Comparison of ENCODE assay signal across 10 mouse cellular contexts in the genomic region with DNA sequence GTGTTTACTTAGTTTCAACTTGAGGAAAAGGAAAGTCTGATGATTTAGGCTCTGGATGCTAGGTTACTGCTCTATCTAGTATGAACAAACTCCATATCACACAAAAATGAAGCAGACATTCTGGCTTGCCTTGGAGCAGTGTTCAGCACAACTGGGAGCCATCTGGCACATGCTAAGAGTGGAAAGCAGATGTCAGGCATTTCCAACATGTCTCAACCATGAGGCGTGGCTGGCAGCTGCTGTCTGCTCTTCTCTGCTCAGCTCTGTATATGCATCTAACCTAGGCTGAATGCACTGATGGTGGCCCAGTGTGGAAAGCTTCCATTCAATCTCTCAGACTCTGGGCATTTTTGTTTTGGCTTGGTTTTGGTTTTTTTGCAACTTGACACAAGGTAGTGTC.
DNase-seq lines count a peak whose midpoint lies in the region; TF ChIP-seq lines count a peak whose summit lies in the region.
"Had no signal": no experiment of that assay in that cellular context is flagged by ENCODE, and none has a peak within 500 bp of the region (broad histone marks: within the 10 kb centered on the region; RNA-seq: fewer than 3 reads in every experiment).

No protein-coding gene starts in this region.

- no peak for TF ChIP-seq CTCF in left cerebral cortex, adult 2 months (IDR thresholded peaks at IDR 0.05)

- intact Hi-C loops in left cerebral cortex, adult 2 months (cut with DNase I), result no loop called here

- H3K4me3 ChIP-seq in left cerebral cortex, adult 2 months, result no peak overlapping the region
- H3K4me3 ChIP-seq: neural tube, embryonic 12.5 days had no signal

- DNase-seq in embryo, embryonic 10.5 days (ENCODE audit: low spot score), result peak; percentile 7
- DNase-seq in embryo, embryonic 10 days (ENCODE audit: low spot score), result no peak
- peak; percentile 5 for DNase-seq in left cerebral cortex, adult 11 months (ENCODE audit: low spot score)
- DNase-seq in left cerebral cortex, adult 2 months (ENCODE audit: extremely low spot score in 1 of 2, low spot score in 2 of 2), result no peak
- DNase-seq in frontal cortex, adult 2 months (ENCODE audit: extremely low spot score in 1 of 2, low spot score in 1 of 2), result peak; percentile 30 to 46
- peak; percentile 4 for DNase-seq in lung, postnatal 14 days
- no peak for DNase-seq in thymus, postnatal 0 days (ENCODE audit: low spot score)
- no peak for DNase-seq in adrenal gland, postnatal 10 days
- DNase-seq: thymus, postnatal 14 days had no signal

- no peak overlapping the region for H3K27ac ChIP-seq in left cerebral cortex, adult 2 months
- H3K27ac ChIP-seq: neural tube, embryonic 12.5 days had no signal

Comparison
In these comparisons a context has a peak if more than half of its experiments do, and no peak if none do; other contexts are left out.
1. DNase-seq: peak in embryo, embryonic 10.5 days (single experiment), left cerebral cortex, adult 11 months (single experiment), frontal cortex, adult 2 months (2 of 2) and lung, postnatal 14 days (single experiment); none in embryo, embryonic 10 days (single experiment), left cerebral cortex, adult 2 months (0 of 2), thymus, postnatal 0 days (single experiment) and adrenal gland, postnatal 10 days (single experiment).